Mouse (Mus musculus) liver, embryonic 14.5 days (tissue): ENCODE measurements around the gene Olfr548-ps1. TPM values are rescaled to one million over a fixed set of nuclear protein-coding genes. Genes with fewer than 3 reads are reported as not detected.

ENCODE experiments used
- ATAC-seq: fragments of 200-750 bp; cut with Nextera tagmentation; 2 replicates; pipeline ENCODE4 v1.8.0; 2017; ENCODE audit warnings: moderate number of reproducible peaks, mild to moderate bottlenecking, moderate library complexity; ENCODE audit not compliant: insufficient read depth
- DNase-seq, 3 experiments: peaks; one replicate each; pipeline ENCODE4 v3.0.0-alpha.2; 2012 to 2013; ENCODE audit warnings: low read depth in 3 of 3, low spot score in 3 of 3
- H3K27ac ChIP-seq: fragments of 300-500 bp; sonication (generic); 2 replicates; pipeline ENCODE4 v1.5.1; 2014; ENCODE audit warnings: moderate library complexity, mild to moderate bottlenecking, control low read depth, inconsistent platforms
- H3K27me3 ChIP-seq: fragments of 300-500 bp; sonication (generic); 2 replicates; pipeline ENCODE4 v1.6.1; 2014; ENCODE audit warnings: mild to moderate bottlenecking, low read length, moderate library complexity; ENCODE audit not compliant: control insufficient read depth, insufficient read depth
- H3K36me3 ChIP-seq: fragments of 300-500 bp; sonication (generic); replicated peaks from 2 replicates; pipeline ENCODE4 v1.6.1; 2014; ENCODE audit warnings: low read depth; ENCODE audit not compliant: control insufficient read depth, insufficient read depth
- H3K4me1 ChIP-seq, 2 experiments: fragments of 200-500 bp in 1 of 2; fragments of 300-500 bp in 1 of 2; sonication (generic) in 1 of 2; replicated peaks; 2 replicates each; pipeline ENCODE4 v1.6.1; 2012 to 2014; ENCODE audit warnings: antibody characterized with exemption in 1 of 2, inconsistent platforms in 1 of 2, low read length in 1 of 2; ENCODE audit not compliant: control insufficient read depth in 2 of 2, insufficient read depth in 2 of 2
- H3K4me2 ChIP-seq: fragments of 300-500 bp; sonication (generic); 2 replicates; pipeline ENCODE4 v1.6.1; 2014; ENCODE audit warnings: low read depth, mild to moderate bottlenecking, control low read depth, moderate library complexity
- H3K4me3 ChIP-seq, 2 experiments: fragments of 200-500 bp in 1 of 2; fragments of 300-500 bp in 1 of 2; sonication (generic) in 1 of 2; 2 replicates each; pipeline ENCODE4 v1.5.1; 2012 to 2014; ENCODE audit warnings: low read depth in 2 of 2, low read length in 2 of 2, mild to moderate bottlenecking in 2 of 2, control low read depth in 1 of 2, inconsistent platforms in 1 of 2, moderate library complexity in 1 of 2; ENCODE audit not compliant: insufficient read depth in 1 of 2
- H3K9ac ChIP-seq: fragments of 300-500 bp; sonication (generic); replicated peaks from 2 replicates; pipeline ENCODE4 v1.6.1; 2014; ENCODE audit warnings: mild to moderate bottlenecking, control low read depth, moderate library complexity
- H3K9me3 ChIP-seq: fragments of 300-500 bp; sonication (generic); 2 replicates; pipeline ENCODE4 v1.6.1; 2016; ENCODE audit warnings: low read length, mixed read lengths; ENCODE audit not compliant: control insufficient read depth
- CTCF ChIP-seq: IDR thresholded peaks from 2 replicates; pipeline ENCODE4 v1.5.1; 2016; ENCODE audit warnings: antibody characterized with exemption, low read depth, control low read depth
- EP300 ChIP-seq: IDR thresholded peaks from 2 replicates; pipeline ENCODE4 v1.6.1; 2016; ENCODE audit warnings: antibody characterized with exemption, low read depth
- WGBS: fragments of 180-500 bp; shearing (Covaris S2); extraction: QIAGEN DNeasy Blood & Tissue Kit; methylation state at CpG from one replicate; pipeline ENCODE4 v1.1.7; 2014; ENCODE audit not compliant: insufficient replicate concordance; 5-methylcytosine and 5-hydroxymethylcytosine counted together
- polyA plus RNA-seq, 2 experiments: library from polyadenylated mRNA; depleted of rRNA in 1 of 2; stranded (reverse) in 1 of 2; unstranded in 1 of 2; fragments of >200 nt; fragmentation: Nextera tagmentation in 1 of 2; extraction: Ambion mirVana in 1 of 2; gene quantifications; 2 replicates each; pipeline versions ENCODE4 v1.2.1 to v1.2.3; 2012 to 2014

Olfr548-ps1 gene
- polyA plus RNA-seq, 2 experiments, result not detected

DNA sequence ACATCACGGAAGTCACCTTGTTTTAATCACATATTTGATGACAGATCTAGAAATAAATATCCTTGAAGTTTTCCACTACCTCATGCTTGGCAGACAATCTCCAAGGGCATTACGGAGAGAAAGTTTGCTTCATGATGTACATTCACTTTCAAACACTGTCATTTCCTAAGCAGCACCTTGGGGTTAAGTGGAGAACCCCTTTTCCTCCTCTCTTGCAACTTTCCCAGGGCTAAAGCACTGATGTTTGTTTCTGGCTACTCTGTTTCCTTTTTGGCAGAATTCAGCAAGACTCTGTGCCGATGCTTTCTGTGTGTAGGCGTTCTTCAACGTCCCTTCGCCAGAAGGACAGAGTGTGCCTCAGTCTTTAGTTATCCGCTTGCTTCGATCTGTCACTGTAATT is 30.4 kb downstream of the Olfr548-ps1 start, which contains the start of gene Olfr550:
TSS of gene Olfr550 (plus strand) at position 301 of the 400 bp plus-strand sequence.
- H3K4me2 ChIP-seq, result no peak within 1 kb of the TSS
- H3K27ac ChIP-seq, result no peak within 1 kb of the TSS
- H3K36me3 ChIP-seq, result no peaks in the 10 kb centered on the region
- H3K9ac ChIP-seq, result no peak within 1 kb of the TSS
- no peaks in the 10 kb centered on the region for H3K4me1 ChIP-seq
- H3K9me3 ChIP-seq, result no peaks in the 10 kb centered on the region
- DNase-seq (no peak), ATAC-seq (no peak)
- no peaks in the 10 kb centered on the region for H3K27me3 ChIP-seq
- H3K4me3 ChIP-seq, result no peak within 1 kb of the TSS
- TF ChIP-seq CTCF (no peak), EP300 (no peak)
- 78% methylated on average over 8 of the region's 8 CpGs for WGBS

DNA sequence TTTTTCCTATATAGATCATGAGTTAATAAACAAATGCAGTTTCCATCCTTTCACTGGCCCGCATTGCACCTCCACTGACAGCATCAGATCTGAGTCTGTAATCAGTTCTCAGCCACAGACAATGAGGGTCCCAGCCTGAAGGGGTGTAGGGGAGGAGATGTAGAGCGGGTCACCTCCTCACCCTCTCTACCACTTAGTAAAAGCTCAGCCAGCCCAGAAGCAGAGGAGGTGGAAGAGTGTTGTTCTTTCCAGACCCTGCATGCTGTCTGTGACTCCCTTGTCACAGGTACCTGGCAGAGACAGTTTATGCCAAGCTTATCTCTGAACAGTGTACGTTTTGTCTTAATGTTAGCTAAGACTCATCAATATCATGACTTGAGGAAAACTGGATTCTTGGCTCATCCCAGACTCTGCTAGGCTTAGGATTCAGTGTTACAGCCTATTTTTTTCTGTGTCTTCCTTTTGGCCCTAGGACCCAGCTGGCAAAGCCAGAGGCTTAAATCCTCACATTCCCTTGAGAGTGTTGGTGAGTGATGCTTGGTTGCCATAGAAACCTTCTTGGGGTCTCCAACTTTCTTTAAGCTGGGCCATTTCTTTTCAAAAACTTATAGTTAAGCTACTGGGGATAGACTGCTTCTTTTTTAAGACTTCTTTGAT is 32.6 kb downstream of the Olfr548-ps1 start:
- H3K4me3 ChIP-seq, result no peak overlapping the region
- no peak for ATAC-seq
- no peaks in the 10 kb centered on the region for H3K4me1 ChIP-seq
- H3K9ac ChIP-seq, result no peak overlapping the region
- no peak overlapping the region for H3K4me2 ChIP-seq
- no peaks in the 10 kb centered on the region for H3K36me3 ChIP-seq
- H3K27ac ChIP-seq, result no peak overlapping the region
- no peaks in the 10 kb centered on the region for H3K9me3 ChIP-seq
- 60% methylated on average over 3 of the region's 3 CpGs for WGBS
- no peak for DNase-seq
- H3K27me3 ChIP-seq, result no peaks in the 10 kb centered on the region
- no peak for TF ChIP-seq EP300

DNA sequence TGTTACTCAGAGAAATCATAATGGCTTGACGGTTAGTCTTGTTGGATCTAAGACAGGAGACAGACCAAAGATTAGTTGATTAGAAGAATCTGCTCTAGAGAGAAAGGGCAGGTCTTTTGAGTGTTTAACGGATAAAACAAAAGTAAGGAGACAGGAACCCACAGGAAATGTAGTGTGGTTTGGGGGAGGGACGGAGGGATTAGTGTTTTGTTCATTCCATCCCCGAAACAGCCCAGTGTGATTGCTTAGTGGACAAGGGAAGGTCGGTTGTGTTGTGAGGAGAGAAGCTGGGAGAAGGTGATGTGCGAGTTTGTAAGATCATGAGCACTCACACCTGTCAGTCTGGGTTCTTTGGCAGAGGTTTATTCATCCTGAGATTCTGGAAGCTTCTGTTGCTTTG is 35.3 kb downstream of the Olfr548-ps1 start:
- DNase-seq (no peak), ATAC-seq (no peak)
- Histone ChIP-seq H3K9ac (no peak overlapping the region), H3K36me3 (no peaks in the 10 kb centered on the region), H3K27ac (no peak overlapping the region), H3K4me1 (no peaks in the 10 kb centered on the region), H3K4me2 (no peak overlapping the region), H3K27me3 (no peaks in the 10 kb centered on the region), H3K4me3 (no peak overlapping the region), H3K9me3 (no peaks in the 10 kb centered on the region)
- 9% methylated on average over 6 of the region's 6 CpGs for WGBS
- TF ChIP-seq EP300 (no peak), CTCF (no peak)

DNA sequence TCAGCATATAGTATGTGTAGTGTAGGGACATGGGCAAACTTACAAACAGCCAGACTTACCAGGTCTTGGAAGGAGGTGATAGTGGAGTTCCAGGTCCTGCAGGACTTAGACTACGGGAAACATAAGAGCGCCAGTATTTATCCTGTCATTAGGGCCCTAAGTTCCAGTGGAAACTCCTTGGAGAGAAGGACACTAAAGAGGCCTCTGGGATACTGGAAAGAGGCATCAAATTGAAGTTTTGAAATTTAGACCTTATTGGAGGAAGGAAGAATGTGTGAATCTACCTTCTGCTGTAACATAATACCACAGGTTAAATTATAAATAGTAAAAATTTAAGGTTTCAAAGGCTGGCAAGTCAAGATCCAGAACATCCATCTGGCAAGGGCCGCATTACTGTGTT is 51.1 kb downstream of the Olfr548-ps1 start, which contains the start of gene Olfr551:
TSS of gene Olfr551 (minus strand) at position 101 of the 400 bp plus-strand sequence.
- Histone ChIP-seq H3K4me3 (no peak within 1 kb of the TSS), H3K27ac (no peak within 1 kb of the TSS), H3K4me2 (no peak within 1 kb of the TSS), H3K36me3 (no peaks in the 10 kb centered on the region), H3K9ac (no peak within 1 kb of the TSS), H3K9me3 (no peaks in the 10 kb centered on the region), H3K4me1 (no peaks in the 10 kb centered on the region), H3K27me3 (no peaks in the 10 kb centered on the region)
- TF ChIP-seq CTCF, result no peak
- TF ChIP-seq EP300, result no peak
- 73% methylated on average over 3 of the region's 3 CpGs for WGBS
- no peak for DNase-seq
- ATAC-seq, result no peak

Other genes starting within 250 kb of the Olfr548-ps1 start
- gene Rrm1, start 99.2 kb upstream of the Olfr548-ps1 start, polyA plus RNA-seq (2012; rRNA removed), result 67.5 and 107 TPM in 2 replicates
- gene Rrm1, start 99.2 kb upstream of the Olfr548-ps1 start, polyA plus RNA-seq (2014; fragmentation: Nextera tagmentation; extraction: Ambion mirVana), result 185 and 196 TPM in 2 replicates
- not detected in 2 replicates for gene Olfr543, start 59.2 kb upstream of the Olfr548-ps1 start, polyA plus RNA-seq (2012; rRNA removed)
- gene Olfr543, start 59.2 kb upstream of the Olfr548-ps1 start, polyA plus RNA-seq (2014; fragmentation: Nextera tagmentation; extraction: Ambion mirVana), result 0.37 and 0.39 TPM in 2 replicates
- gene Olfr544, start 52.6 kb upstream of the Olfr548-ps1 start, polyA plus RNA-seq (2012; rRNA removed), result not detected in 2 replicates
- gene Olfr544, start 52.6 kb upstream of the Olfr548-ps1 start, polyA plus RNA-seq (2014; fragmentation: Nextera tagmentation; extraction: Ambion mirVana), result 0.04 and 0.17 TPM in 2 replicates
- not detected in 2 replicates for gene Olfr545, start 41.3 kb upstream of the Olfr548-ps1 start, polyA plus RNA-seq (2012; rRNA removed)
- not detected in 2 replicates for gene Olfr545, start 41.3 kb upstream of the Olfr548-ps1 start, polyA plus RNA-seq (2014; fragmentation: Nextera tagmentation; extraction: Ambion mirVana)
- not detected in 2 replicates for gene Olfr547, start 6.1 kb upstream of the Olfr548-ps1 start, polyA plus RNA-seq (2012; rRNA removed)
- not detected in 2 replicates for gene Olfr547, start 6.1 kb upstream of the Olfr548-ps1 start, polyA plus RNA-seq (2014; fragmentation: Nextera tagmentation; extraction: Ambion mirVana)
- not detected in 2 replicates for gene Olfr549, start 9.0 kb downstream of the Olfr548-ps1 start, polyA plus RNA-seq (2012; rRNA removed)
- gene Olfr549, start 9.0 kb downstream of the Olfr548-ps1 start, polyA plus RNA-seq (2014; fragmentation: Nextera tagmentation; extraction: Ambion mirVana), result not detected in 2 replicates
- gene Trim21, start 24.6 kb downstream of the Olfr548-ps1 start, polyA plus RNA-seq (2012; rRNA removed), result 2.0 and 3.0 TPM in 2 replicates
- gene Trim21, start 24.6 kb downstream of the Olfr548-ps1 start, polyA plus RNA-seq (2014; fragmentation: Nextera tagmentation; extraction: Ambion mirVana), result 0.45 and 0.58 TPM in 2 replicates
- gene Olfr550, start 30.5 kb downstream of the Olfr548-ps1 start, polyA plus RNA-seq (2012; rRNA removed), result not detected in 2 replicates
- gene Olfr550, start 30.5 kb downstream of the Olfr548-ps1 start, polyA plus RNA-seq (2014; fragmentation: Nextera tagmentation; extraction: Ambion mirVana), result not detected in 2 replicates
- gene Olfr551, start 51.0 kb downstream of the Olfr548-ps1 start, polyA plus RNA-seq (2012; rRNA removed), result not detected in 2 replicates
- not detected in 2 replicates for gene Olfr551, start 51.0 kb downstream of the Olfr548-ps1 start, polyA plus RNA-seq (2014; fragmentation: Nextera tagmentation; extraction: Ambion mirVana)
- gene Olfr552, start 56.9 kb downstream of the Olfr548-ps1 start, polyA plus RNA-seq (2012; rRNA removed), result not detected in 2 replicates
- gene Olfr552, start 56.9 kb downstream of the Olfr548-ps1 start, polyA plus RNA-seq (2014; fragmentation: Nextera tagmentation; extraction: Ambion mirVana), result not detected in 2 replicates
- not detected in 2 replicates for gene Olfr553, start 77.3 kb downstream of the Olfr548-ps1 start, polyA plus RNA-seq (2012; rRNA removed)
- gene Olfr553, start 77.3 kb downstream of the Olfr548-ps1 start, polyA plus RNA-seq (2014; fragmentation: Nextera tagmentation; extraction: Ambion mirVana), result not detected in 2 replicates
- not detected in 2 replicates for gene Olfr554, start 97.5 kb downstream of the Olfr548-ps1 start, polyA plus RNA-seq (2012; rRNA removed)
- gene Olfr554, start 97.5 kb downstream of the Olfr548-ps1 start, polyA plus RNA-seq (2014; fragmentation: Nextera tagmentation; extraction: Ambion mirVana), result not detected in 2 replicates
- not detected in 2 replicates for gene Olfr555, start 117.9 kb downstream of the Olfr548-ps1 start, polyA plus RNA-seq (2012; rRNA removed)
- gene Olfr555, start 117.9 kb downstream of the Olfr548-ps1 start, polyA plus RNA-seq (2014; fragmentation: Nextera tagmentation; extraction: Ambion mirVana), result not detected in 2 replicates
- not detected in 2 replicates for gene Olfr556, start 124.0 kb downstream of the Olfr548-ps1 start, polyA plus RNA-seq (2012; rRNA removed)
- not detected in 2 replicates for gene Olfr556, start 124.0 kb downstream of the Olfr548-ps1 start, polyA plus RNA-seq (2014; fragmentation: Nextera tagmentation; extraction: Ambion mirVana)
- 1.8 and 2.3 TPM in 2 replicates for gene Trim68, start 146.4 kb downstream of the Olfr548-ps1 start, polyA plus RNA-seq (2012; rRNA removed)
- 0.86 and 1.3 TPM in 2 replicates for gene Trim68, start 146.4 kb downstream of the Olfr548-ps1 start, polyA plus RNA-seq (2014; fragmentation: Nextera tagmentation; extraction: Ambion mirVana)
- gene Olfr557, start 155.0 kb downstream of the Olfr548-ps1 start, polyA plus RNA-seq (2012; rRNA removed), result not detected in 2 replicates
- not detected in 2 replicates for gene Olfr557, start 155.0 kb downstream of the Olfr548-ps1 start, polyA plus RNA-seq (2014; fragmentation: Nextera tagmentation; extraction: Ambion mirVana)
- gene Olfr558, start 161.3 kb downstream of the Olfr548-ps1 start, polyA plus RNA-seq (2012; rRNA removed), result not detected in 2 replicates
- not detected in 2 replicates for gene Olfr558, start 161.3 kb downstream of the Olfr548-ps1 start, polyA plus RNA-seq (2014; fragmentation: Nextera tagmentation; extraction: Ambion mirVana)
- not detected in 2 replicates for gene Olfr33, start 178.2 kb downstream of the Olfr548-ps1 start, polyA plus RNA-seq (2012; rRNA removed)
- gene Olfr33, start 178.2 kb downstream of the Olfr548-ps1 start, polyA plus RNA-seq (2014; fragmentation: Nextera tagmentation; extraction: Ambion mirVana), result not detected in 2 replicates
- gene Olfr559, start 186.6 kb downstream of the Olfr548-ps1 start, polyA plus RNA-seq (2012; rRNA removed), result not detected in 2 replicates
- not detected in 2 replicates for gene Olfr559, start 186.6 kb downstream of the Olfr548-ps1 start, polyA plus RNA-seq (2014; fragmentation: Nextera tagmentation; extraction: Ambion mirVana)
- gene Olfr560, start 218.5 kb downstream of the Olfr548-ps1 start, polyA plus RNA-seq (2012; rRNA removed), result not detected in 2 replicates
- not detected in 2 replicates for gene Olfr560, start 218.5 kb downstream of the Olfr548-ps1 start, polyA plus RNA-seq (2014; fragmentation: Nextera tagmentation; extraction: Ambion mirVana)
- 0.02 TPM in 2 replicates for gene Olfr78, start 218.6 kb downstream of the Olfr548-ps1 start, polyA plus RNA-seq (2012; rRNA removed)
- not detected in 2 replicates for gene Olfr78, start 218.6 kb downstream of the Olfr548-ps1 start, polyA plus RNA-seq (2014; fragmentation: Nextera tagmentation; extraction: Ambion mirVana)
- gene Olfr561, start 230.3 kb downstream of the Olfr548-ps1 start, polyA plus RNA-seq (2012; rRNA removed), result not detected in 2 replicates
- gene Olfr561, start 230.3 kb downstream of the Olfr548-ps1 start, polyA plus RNA-seq (2014; fragmentation: Nextera tagmentation; extraction: Ambion mirVana), result not detected in 2 replicates